Mouse (Mus musculus) intestine, embryonic 15.5 days (tissue): ENCODE results near the gene Sh3rf1. TPM values are rescaled to one million over a fixed set of nuclear protein-coding genes. Genes with fewer than 3 reads are reported as not detected.
A peak's percentile ranks its signal among the peaks of the same experiment; 100 is the strongest.

Source experiments
- ATAC-seq: fragments of 200-750 bp; cut with Nextera tagmentation; 2 replicates; pipeline ENCODE4 v1.8.0; 2017; ENCODE audit warnings: moderate TSS enrichment, moderate library complexity
- H3K27ac ChIP-seq: fragments of 300-500 bp; sonication (generic); 2 replicates; pipeline ENCODE4 v1.5.1; 2015; ENCODE audit warnings: mild to moderate bottlenecking, inconsistent platforms
- H3K27me3 ChIP-seq: fragments of 300-500 bp; sonication (generic); replicated peaks from 2 replicates; pipeline ENCODE4 v1.6.1; 2015; ENCODE audit warnings: inconsistent platforms
- H3K36me3 ChIP-seq: fragments of 300-500 bp; sonication (generic); 2 replicates; pipeline ENCODE4 v1.6.1; 2015; ENCODE audit warnings: inconsistent platforms
- H3K4me1 ChIP-seq: fragments of 300-500 bp; sonication (generic); replicated peaks from 2 replicates; pipeline ENCODE4 v1.6.1; 2015; ENCODE audit warnings: inconsistent platforms
- H3K4me2 ChIP-seq: fragments of 300-500 bp; sonication (generic); replicated peaks from 2 replicates; pipeline ENCODE4 v1.6.1; 2015; ENCODE audit warnings: mild to moderate bottlenecking, inconsistent platforms
- H3K4me3 ChIP-seq: fragments of 300-500 bp; sonication (generic); replicated peaks from 2 replicates; pipeline ENCODE4 v1.5.1; 2015; ENCODE audit warnings: inconsistent platforms
- H3K9ac ChIP-seq: fragments of 300-500 bp; sonication (generic); 2 replicates; pipeline ENCODE4 v1.6.1; 2015; ENCODE audit warnings: inconsistent platforms
- H3K9me3 ChIP-seq: fragments of 300-500 bp; sonication (generic); 2 replicates; pipeline ENCODE4 v1.6.1; 2016; ENCODE audit warnings: inconsistent platforms
- WGBS: fragments of 180-500 bp; shearing (Covaris S2); methylation state at CpG from one replicate; pipeline ENCODE4 v1.1.7; 2015; 5-methylcytosine and 5-hydroxymethylcytosine counted together
- polyA plus RNA-seq: library from polyadenylated mRNA; unstranded; fragments of >200 nt; fragmentation: Nextera tagmentation; extraction: Ambion mirVana; gene quantifications from 2 replicates; pipeline ENCODE4 v1.2.1, GENCODE M21; 2015

Gene Sh3rf1
- polyA plus RNA-seq, 1 experiment from 2014 or later, result 11.4 TPM

GRCm38 (mm10) chr8:61203035-61203826 is 20.4 kb upstream of the Sh3rf1 start:
- Histone ChIP-seq H3K27ac (no peak overlapping the region), H3K4me2 (no peak overlapping the region), H3K27me3 (no peaks in the 10 kb centered on the region), H3K4me3 (no peak overlapping the region), H3K4me1 (no peaks in the 10 kb centered on the region), H3K9me3 (no peaks in the 10 kb centered on the region), H3K36me3 (no peaks in the 10 kb centered on the region), H3K9ac (no peak overlapping the region)
- 75% methylated on average over 5 of the region's 5 CpGs for WGBS
- no peak for ATAC-seq

DNA sequence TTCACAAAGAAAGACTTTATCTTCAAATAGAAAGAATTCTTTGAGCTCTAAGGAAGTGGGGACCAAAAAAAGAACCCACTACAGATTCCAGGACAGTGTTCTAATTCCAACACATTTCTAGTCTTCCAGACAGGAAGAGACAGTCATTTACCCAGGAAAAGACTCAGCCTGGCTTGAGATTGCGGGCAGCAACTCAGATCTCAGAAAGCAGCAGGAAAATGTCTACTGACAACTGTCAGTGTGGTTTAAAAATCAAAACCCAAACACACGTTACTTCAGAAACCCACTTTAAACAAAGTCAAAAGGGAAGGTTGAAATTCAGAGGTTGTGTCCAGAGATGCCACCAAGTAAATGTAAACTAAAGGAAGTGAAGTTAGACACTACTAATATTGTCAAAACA is 16.8 kb upstream of the Sh3rf1 start:
- Histone ChIP-seq H3K9me3 (no peaks in the 10 kb centered on the region), H3K36me3 (no peaks in the 10 kb centered on the region), H3K27ac (no peak overlapping the region), H3K27me3 (no peaks in the 10 kb centered on the region), H3K9ac (no peak overlapping the region), H3K4me3 (no peak overlapping the region), H3K4me2 (no peak overlapping the region), H3K4me1 (no peaks in the 10 kb centered on the region)
- WGBS, result 46% methylated on average over 2 of the region's 2 CpGs
- no peak for ATAC-seq

DNA sequence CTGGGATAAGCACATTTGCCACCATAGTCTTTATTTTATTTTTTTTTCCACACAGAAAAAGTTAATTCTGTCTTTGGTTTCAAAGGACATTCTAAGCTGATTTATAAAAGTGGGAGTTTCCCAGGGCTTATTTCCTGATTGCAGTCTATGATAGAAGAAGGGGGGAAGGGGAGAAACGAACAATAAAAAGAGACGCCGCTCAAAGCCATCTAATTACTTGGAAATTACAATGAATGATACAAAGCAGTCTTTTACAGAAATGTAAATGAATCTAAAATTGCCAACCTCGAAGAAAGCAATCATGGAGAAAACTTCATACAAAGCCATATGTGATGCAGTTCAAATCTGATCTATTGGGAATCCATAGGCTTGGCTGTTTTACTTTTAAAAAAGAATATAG is 16.0 kb upstream of the Sh3rf1 start:
- no peak overlapping the region for H3K4me3 ChIP-seq
- no peak overlapping the region for H3K9ac ChIP-seq
- no peak overlapping the region for H3K4me2 ChIP-seq
- ATAC-seq, result no peak
- WGBS, result 79% methylated on average over 4 of the region's 4 CpGs
- no peaks in the 10 kb centered on the region for H3K4me1 ChIP-seq
- H3K27ac ChIP-seq, result no peak overlapping the region
- no peaks in the 10 kb centered on the region for H3K27me3 ChIP-seq
- no peaks in the 10 kb centered on the region for H3K36me3 ChIP-seq
- H3K9me3 ChIP-seq, result no peaks in the 10 kb centered on the region

DNA sequence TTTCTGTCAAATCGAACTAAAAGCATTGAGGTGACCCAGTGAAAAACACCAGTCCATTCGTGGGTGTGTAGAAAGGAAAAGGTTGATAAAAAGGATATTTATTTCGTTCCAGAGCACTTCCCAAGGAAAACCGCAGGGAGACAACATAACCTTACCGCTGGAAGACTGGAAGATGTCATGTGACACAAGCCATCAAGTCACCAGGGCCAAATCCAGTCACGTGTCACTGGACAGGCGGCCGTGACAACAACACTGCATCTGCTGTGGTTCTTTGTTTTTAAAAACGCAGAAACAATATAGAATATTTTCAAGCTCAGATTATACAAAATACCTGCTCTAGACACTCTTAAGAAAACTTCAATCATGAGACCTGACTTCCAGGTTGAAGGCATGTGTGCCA is 15.0 kb upstream of the Sh3rf1 start:
- Histone ChIP-seq H3K4me1 (no peaks in the 10 kb centered on the region), H3K4me3 (no peak overlapping the region), H3K4me2 (no peak overlapping the region), H3K36me3 (no peaks in the 10 kb centered on the region), H3K27me3 (no peaks in the 10 kb centered on the region), H3K9me3 (no peaks in the 10 kb centered on the region), H3K9ac (no peak overlapping the region), H3K27ac (no peak overlapping the region)
- WGBS, result 81% methylated on average over 9 of the region's 9 CpGs
- no peak for ATAC-seq

DNA sequence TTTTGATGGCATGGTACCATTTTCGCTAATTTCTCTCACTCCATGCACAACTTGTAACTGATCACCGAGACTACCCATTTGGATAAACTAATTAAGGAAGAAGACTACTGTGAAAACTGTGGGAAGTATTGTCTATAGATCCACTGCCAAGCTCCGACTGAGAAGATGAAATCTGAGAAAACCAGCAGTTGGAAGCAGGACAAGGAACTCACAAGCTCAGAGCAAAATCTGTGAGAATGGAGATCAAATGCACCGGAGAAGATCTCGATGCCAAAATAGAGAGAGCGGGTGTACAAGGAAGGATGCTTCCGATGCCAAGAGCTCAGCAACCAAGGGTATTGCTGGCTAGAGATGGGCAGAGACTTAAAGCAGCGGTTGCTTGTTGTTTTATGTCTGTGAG is 12.8 kb upstream of the Sh3rf1 start:
- no peaks in the 10 kb centered on the region for H3K4me1 ChIP-seq
- H3K27me3 ChIP-seq, result no peaks in the 10 kb centered on the region
- H3K27ac ChIP-seq, result no peak overlapping the region
- no peak overlapping the region for H3K9ac ChIP-seq
- no peak overlapping the region for H3K4me2 ChIP-seq
- no peaks in the 10 kb centered on the region for H3K9me3 ChIP-seq
- no peak for ATAC-seq
- no peaks in the 10 kb centered on the region for H3K36me3 ChIP-seq
- 85% methylated on average over 8 of the region's 8 CpGs for WGBS
- H3K4me3 ChIP-seq, result no peak overlapping the region

- Histone ChIP-seq H3K4me3 (no peak overlapping the region), H3K36me3 (no peaks in the 10 kb centered on the region), H3K4me2 (no peak overlapping the region), H3K9ac (no peak overlapping the region), H3K4me1 (0 out of 2 replicates have a peak, but pooled peaks cover 3% of the 10 kb centered on the region), H3K27ac (no peak overlapping the region), H3K9me3 (no peaks in the 10 kb centered on the region), H3K27me3 (no peaks in the 10 kb centered on the region)
- ATAC-seq, result no peak
- 62% methylated on average over 5 of the region's 5 CpGs for WGBS
These were observed 8.4 kb upstream of the Sh3rf1 start for GRCm38 (mm10) chr8:61215081-61215819.

DNA sequence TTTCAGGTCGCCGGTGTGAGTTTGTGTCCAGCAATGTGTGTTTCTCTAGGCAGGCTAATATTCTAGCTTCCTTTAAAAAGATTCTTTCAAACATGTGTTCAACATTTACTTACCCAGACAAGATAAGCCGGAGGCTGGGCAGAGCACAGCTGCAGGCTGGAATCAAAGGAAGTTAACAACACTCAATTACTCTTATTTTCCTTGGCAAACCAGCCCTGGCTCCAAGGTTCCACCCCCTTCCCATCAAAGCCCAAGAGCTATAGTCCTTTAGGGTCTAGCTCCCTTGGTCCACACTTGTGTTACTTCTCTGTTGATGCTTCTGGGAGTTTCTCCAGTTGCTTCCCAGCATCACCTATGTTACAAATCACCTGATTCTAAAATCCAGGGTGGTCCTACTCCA is 6.7 kb upstream of the Sh3rf1 start:
- H3K9ac ChIP-seq, result no peak overlapping the region
- H3K4me3 ChIP-seq, result no peak overlapping the region
- no peaks in the 10 kb centered on the region for H3K27me3 ChIP-seq
- no peaks in the 10 kb centered on the region for H3K36me3 ChIP-seq
- H3K4me2 ChIP-seq, result no peak overlapping the region
- 0 out of 2 replicates have a peak, but pooled peaks cover 3% of the 10 kb centered on the region for H3K4me1 ChIP-seq
- no peaks in the 10 kb centered on the region for H3K9me3 ChIP-seq
- ATAC-seq, result no peak
- no peak overlapping the region for H3K27ac ChIP-seq
- WGBS, result 58% methylated on average over 3 of the region's 3 CpGs

DNA sequence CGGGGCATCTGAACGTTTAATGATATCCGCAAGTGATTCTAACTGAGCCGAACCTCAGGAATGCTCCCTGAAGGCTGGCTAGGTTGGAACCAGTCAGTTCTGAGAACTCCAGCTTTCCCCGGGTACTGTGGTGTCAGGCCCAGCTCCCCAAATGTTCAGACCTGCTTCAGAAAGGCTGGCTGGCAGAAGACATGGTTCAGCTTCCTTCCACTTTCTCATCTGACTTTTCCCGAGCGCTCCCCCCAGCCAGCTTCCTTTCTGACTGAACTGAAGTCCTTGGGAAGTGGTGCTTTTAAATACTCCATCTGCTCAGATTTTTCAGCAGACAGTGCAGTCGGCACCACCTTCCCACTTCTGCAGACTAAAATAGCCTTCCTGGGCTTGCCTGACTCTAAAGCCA is 6.2 kb upstream of the Sh3rf1 start:
- WGBS, result 68% methylated on average over 8 of the region's 8 CpGs
- H3K4me3 ChIP-seq, result no peak overlapping the region
- H3K27ac ChIP-seq, result no peak overlapping the region

GRCm38 (mm10) chr8:61218439-61218838 is 5.2 kb upstream of the Sh3rf1 start:
- H3K36me3 ChIP-seq, result no peaks in the 10 kb centered on the region
- no peak overlapping the region for H3K4me3 ChIP-seq
- no peak overlapping the region for H3K27ac ChIP-seq
- H3K9me3 ChIP-seq, result no peaks in the 10 kb centered on the region
- H3K4me2 ChIP-seq, result no peak overlapping the region
- no peak overlapping the region for H3K9ac ChIP-seq
- no peak for ATAC-seq
- H3K27me3 ChIP-seq, result no peaks in the 10 kb centered on the region
- 0 out of 2 replicates have a peak, but pooled peaks cover 6% of the 10 kb centered on the region for H3K4me1 ChIP-seq
- WGBS, result 93% methylated on average over 2 of the region's 2 CpGs

More for the DNA sequence above, 6.2 kb upstream of the Sh3rf1 start:
- Histone ChIP-seq H3K9ac (no peak overlapping the region), H3K4me1 (0 out of 2 replicates have a peak, but pooled peaks cover 3% of the 10 kb centered on the region), H3K36me3 (no peaks in the 10 kb centered on the region), H3K9me3 (no peaks in the 10 kb centered on the region), H3K27me3 (no peaks in the 10 kb centered on the region), H3K4me2 (no peak overlapping the region)
- ATAC-seq, result no peak

DNA sequence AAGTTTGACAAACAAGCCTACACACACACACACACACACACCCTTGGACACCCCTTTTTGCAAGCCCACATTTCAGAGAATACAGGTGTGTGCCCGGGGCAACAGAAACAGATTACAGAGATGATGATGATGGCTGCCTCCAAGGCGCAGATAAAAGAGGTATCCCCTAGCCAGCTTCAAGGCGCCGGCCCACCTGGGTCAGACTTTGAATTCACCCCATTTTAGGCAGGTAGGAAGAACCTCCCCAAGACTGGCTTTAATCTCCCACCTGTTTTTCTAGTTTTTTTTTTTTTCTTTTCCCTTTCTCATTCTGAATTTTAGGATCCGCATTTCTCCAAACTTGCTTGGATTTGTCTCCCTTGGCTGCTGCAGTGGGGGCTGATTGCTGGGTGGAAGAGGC is 389 bp upstream of the Sh3rf1 start:
- H3K9me3 ChIP-seq, result no peaks in the 10 kb centered on the region
- peak overlapping the region; percentile 83 for H3K27ac ChIP-seq
- no peaks in the 10 kb centered on the region for H3K36me3 ChIP-seq
- H3K4me2 ChIP-seq, result peak overlapping the region; percentile 86
- 27% methylated on average over 5 of the region's 5 CpGs for WGBS
- peak overlapping the region; percentile 83 for H3K4me3 ChIP-seq
- ATAC-seq, result no peak
- peaks cover 9% of the 10 kb centered on the region for H3K4me1 ChIP-seq
- H3K9ac ChIP-seq, result peak overlapping the region; percentile 86
- no peaks in the 10 kb centered on the region for H3K27me3 ChIP-seq

DNA sequence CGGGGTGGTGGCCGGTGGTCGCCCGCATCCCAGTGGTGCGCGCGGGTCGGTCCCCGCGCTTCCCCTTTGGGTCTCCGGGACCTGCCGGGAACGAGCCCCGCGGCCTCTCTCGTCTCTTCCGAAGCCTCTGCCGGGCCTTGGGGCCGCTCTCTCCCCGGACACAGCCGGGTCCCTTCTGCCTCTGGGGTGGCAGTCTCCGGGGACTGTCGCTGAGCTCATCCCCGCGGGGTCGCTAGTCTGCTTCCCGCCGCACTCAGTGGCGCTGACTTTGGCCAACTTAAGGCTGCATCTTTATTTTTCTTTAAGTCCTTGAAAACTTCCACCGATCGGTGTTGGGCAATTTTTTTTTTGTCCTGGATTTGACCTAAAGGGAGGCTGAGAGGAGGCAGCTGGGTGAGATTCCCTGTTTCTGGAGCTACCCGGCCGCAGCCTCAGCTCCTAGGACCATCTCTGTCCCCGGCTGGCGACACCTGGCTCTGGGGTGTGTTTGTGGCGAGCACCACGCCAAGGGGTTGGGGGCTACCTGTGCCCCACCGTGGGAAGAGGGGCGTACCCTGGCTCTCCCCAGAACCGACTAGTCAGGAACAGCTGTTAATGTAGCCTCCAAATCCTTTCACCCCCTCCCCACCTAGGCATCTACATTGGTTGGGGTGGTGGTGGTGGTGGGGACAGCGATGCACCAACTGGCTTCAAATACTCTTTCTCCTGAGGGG is 864 bp downstream of the Sh3rf1 start:
- H3K27ac ChIP-seq, result peak overlapping the region; percentile 83
- ATAC-seq, result peak; percentile 81
- no peaks in the 10 kb centered on the region for H3K9me3 ChIP-seq
- H3K9ac ChIP-seq, result peak overlapping the region; percentile 86
- peak overlapping the region; percentile 83 for H3K4me3 ChIP-seq
- H3K27me3 ChIP-seq, result no peaks in the 10 kb centered on the region
- under 1% methylated on average over 41 of the region's 41 CpGs for WGBS
- no peaks in the 10 kb centered on the region for H3K36me3 ChIP-seq
- peaks cover 13% of the 10 kb centered on the region for H3K4me1 ChIP-seq
- H3K4me2 ChIP-seq, result peak overlapping the region; percentile 86
